Mouse (Mus musculus) E14TG2a.4 (cell line): Measurements from ENCODE around the gene Med12l.

Source experiments
- H3K27me3 ChIP-seq: 2 replicates; pipeline ENCODE4 v1.6.1; 2014; ENCODE audit warnings: low read length, control low read depth; ENCODE audit not compliant: insufficient read depth
- H3K36me3 ChIP-seq: 2 replicates; pipeline ENCODE4 v1.6.1; 2014; ENCODE audit warnings: low read length, control low read depth; ENCODE audit not compliant: insufficient read depth
- H3K4me1 ChIP-seq: replicated peaks from 2 replicates; pipeline ENCODE4 v1.6.1; 2014; ENCODE audit warnings: low read depth, low read length, control low read depth
- H3K4me3 ChIP-seq: replicated peaks from 2 replicates; pipeline ENCODE4 v1.5.1; 2014; ENCODE audit warnings: mild to moderate bottlenecking, low read length
- H3K9me3 ChIP-seq: 2 replicates; pipeline ENCODE4 v1.6.1; 2014; ENCODE audit warnings: low read length, control low read depth
- CTCF ChIP-seq: conservative IDR thresholded peaks from 2 replicates; pipeline ENCODE4 v1.5.1; 2014; ENCODE audit warnings: low read length
- NANOG ChIP-seq: IDR thresholded peaks from 2 replicates; pipeline ENCODE4 v1.6.1; 2014; ENCODE audit warnings: borderline replicate concordance, low read length, mixed read lengths
- POU5F1 ChIP-seq: IDR thresholded peaks from 2 replicates; pipeline ENCODE4 v1.6.1; 2014; ENCODE audit warnings: low read length, borderline replicate concordance

Gene Med12l

GRCm38 (mm10) chr3:58989374-58989773 is 16.3 kb upstream of the Med12l start:
- Histone ChIP-seq H3K36me3 (no peaks in the 10 kb centered on the region), H3K4me1 (no peaks in the 10 kb centered on the region), H3K27me3 (peaks cover 32% of the 10 kb centered on the region), H3K9me3 (no peaks in the 10 kb centered on the region), H3K4me3 (no peak overlapping the region)
- TF ChIP-seq POU5F1 (no peak), NANOG (no peak), CTCF (no peak)

GRCm38 (mm10) chr3:58990556-58990955 is 15.1 kb upstream of the Med12l start:
- TF ChIP-seq CTCF (no peak), NANOG (no peak), POU5F1 (no peak)

GRCm38 (mm10) chr3:58992122-58992521 is 13.5 kb upstream of the Med12l start:
- H3K4me3 ChIP-seq: no peak overlapping the region
- no peaks in the 10 kb centered on the region for H3K9me3 ChIP-seq
- no peaks in the 10 kb centered on the region for H3K36me3 ChIP-seq
- H3K27me3 ChIP-seq: peaks cover 22% of the 10 kb centered on the region
- H3K4me1 ChIP-seq: no peaks in the 10 kb centered on the region
- no peak for TF ChIP-seq CTCF
- no peak for TF ChIP-seq POU5F1
- TF ChIP-seq NANOG: no peak

More at GRCm38 (mm10) chr3:58990556-58990955, 15.1 kb upstream of the Med12l start:
- H3K4me1 ChIP-seq: no peaks in the 10 kb centered on the region
- H3K27me3 ChIP-seq: peaks cover 32% of the 10 kb centered on the region
- no peak overlapping the region for H3K4me3 ChIP-seq
- no peaks in the 10 kb centered on the region for H3K9me3 ChIP-seq
- no peaks in the 10 kb centered on the region for H3K36me3 ChIP-seq

- Histone ChIP-seq H3K4me1 (no peaks in the 10 kb centered on the region), H3K27me3 (peaks cover 14% of the 10 kb centered on the region), H3K4me3 (no peak overlapping the region), H3K9me3 (no peaks in the 10 kb centered on the region), H3K36me3 (no peaks in the 10 kb centered on the region)
- TF ChIP-seq CTCF (no peak), NANOG (no peak), POU5F1 (no peak)
Observed at GRCm38 (mm10) chr3:58993619-58994018, 12.0 kb upstream of the Med12l start.

- Histone ChIP-seq H3K36me3 (no peaks in the 10 kb centered on the region), H3K27me3 (peaks cover 53% of the 10 kb centered on the region), H3K4me3 (no peak overlapping the region), H3K4me1 (peaks cover 15% of the 10 kb centered on the region), H3K9me3 (no peaks in the 10 kb centered on the region)
- TF ChIP-seq POU5F1 (no peak), CTCF (no peak), NANOG (no peak)
Observed at GRCm38 (mm10) chr3:59003756-59004155, 1.9 kb upstream of the Med12l start.

- Histone ChIP-seq H3K36me3 (no peaks in the 10 kb centered on the region), H3K4me3 (peak overlapping the region; percentile 85), H3K4me1 (peaks cover 23% of the 10 kb centered on the region), H3K9me3 (no peaks in the 10 kb centered on the region), H3K27me3 (peaks cover 66% of the 10 kb centered on the region)
- TF ChIP-seq CTCF: no peak
- TF ChIP-seq NANOG: no peak
- no peak for TF ChIP-seq POU5F1
Observed at GRCm38 (mm10) chr3:59005996-59006730, 538 bp downstream of the Med12l start.

- TF ChIP-seq CTCF (no peak), POU5F1 (no peak), NANOG (no peak)
- H3K27me3 ChIP-seq: peaks cover 70% of the 10 kb centered on the region
- H3K4me3 ChIP-seq: peak overlapping the region; percentile 85
Observed at GRCm38 (mm10) chr3:59006731-59007441, 1.3 kb downstream of the Med12l start.

GRCm38 (mm10) chr3:59010276-59010675 is 4.7 kb downstream of the Med12l start:
- peaks cover 73% of the 10 kb centered on the region for H3K27me3 ChIP-seq
- no peaks in the 10 kb centered on the region for H3K36me3 ChIP-seq
- peaks cover 18% of the 10 kb centered on the region for H3K4me1 ChIP-seq
- H3K9me3 ChIP-seq: no peaks in the 10 kb centered on the region
- no peak overlapping the region for H3K4me3 ChIP-seq
- no peak for TF ChIP-seq NANOG
- no peak for TF ChIP-seq POU5F1
- TF ChIP-seq CTCF: no peak

More at GRCm38 (mm10) chr3:59006731-59007441, 1.3 kb downstream of the Med12l start:
- Histone ChIP-seq H3K36me3 (no peaks in the 10 kb centered on the region), H3K9me3 (no peaks in the 10 kb centered on the region), H3K4me1 (peaks cover 26% of the 10 kb centered on the region)
